Mouse (Mus musculus) testis, adult 2 months (tissue): ENCODE data around the gene Dnajb3.

ENCODE experiments used
- CTCF ChIP-seq: fragments of 200-500 bp; IDR thresholded peaks from 2 replicates; pipeline ENCODE4 v1.5.1; 2012; ENCODE audit warnings: low read depth, mild to moderate bottlenecking, inconsistent platforms, low read length, moderate library complexity; ENCODE audit not compliant: control insufficient read depth, insufficient read depth, insufficient replicate concordance
- POLR2A ChIP-seq: fragments of 200-500 bp; IDR thresholded peaks from 2 replicates; pipeline ENCODE4 v1.6.1; 2012; ENCODE audit warnings: low read depth, mild to moderate bottlenecking, inconsistent platforms, low read length, moderate library complexity; ENCODE audit not compliant: control insufficient read depth

DNA sequence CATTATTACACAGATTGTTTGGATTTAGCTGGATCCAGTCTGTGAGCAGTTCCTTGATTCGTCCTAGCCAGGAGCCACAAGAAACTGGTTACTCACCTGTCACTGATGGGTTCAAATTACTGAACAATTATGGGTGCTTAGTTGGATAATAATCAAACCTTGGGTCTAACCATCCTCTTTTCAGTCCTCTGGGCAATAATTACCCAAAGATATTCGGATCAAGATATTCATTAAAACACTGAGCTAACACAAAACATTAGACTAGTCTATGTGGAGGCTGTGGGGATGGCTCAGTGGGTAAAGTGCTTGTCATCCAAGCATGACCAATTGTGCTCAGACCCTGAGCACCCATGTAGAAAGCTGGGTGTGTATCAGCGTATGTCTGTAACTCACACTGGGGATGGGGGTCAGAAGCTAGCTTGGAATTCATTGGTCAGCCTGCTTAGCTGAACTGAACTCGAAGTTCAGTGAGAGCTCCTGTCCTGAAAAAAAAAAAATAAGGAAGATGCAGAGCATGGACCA, 30.4 kb upstream of the Dnajb3 start:
- TF ChIP-seq POLR2A (no peak), CTCF (no peak)
